Mouse (Mus musculus) megakaryocyte progenitor cell, adult 5-6 weeks (primary cell): Measurements from ENCODE around the gene Hoxc9. TPM values are rescaled to one million over a fixed set of nuclear protein-coding genes. Genes with fewer than 3 reads are reported as not detected.
A peak's percentile ranks its signal among the peaks of the same experiment; 100 is the strongest.

ENCODE experiments used
- ATAC-seq: replicated peaks from 2 replicates; pipeline ENCODE4 v1.8.0; 2016; ENCODE audit warnings: mild to moderate bottlenecking, moderate TSS enrichment, inconsistent platforms; ENCODE audit not compliant: poor library complexity
- total RNA-seq, 2 experiments: library from RNA; stranded (forward) in 1 of 2; stranded (reverse) in 1 of 2; fragments of 157-497, 149-512 nt in 1 of 2; fragments of 200-1000 nt in 1 of 2; gene quantifications; 2 replicates each; pipeline versions ENCODE4 v1.2.3 to v1.2.4; 2015 to 2017

Gene Hoxc9
- total RNA-seq, 2 experiments from 2014 or later, result not detected

DNA sequence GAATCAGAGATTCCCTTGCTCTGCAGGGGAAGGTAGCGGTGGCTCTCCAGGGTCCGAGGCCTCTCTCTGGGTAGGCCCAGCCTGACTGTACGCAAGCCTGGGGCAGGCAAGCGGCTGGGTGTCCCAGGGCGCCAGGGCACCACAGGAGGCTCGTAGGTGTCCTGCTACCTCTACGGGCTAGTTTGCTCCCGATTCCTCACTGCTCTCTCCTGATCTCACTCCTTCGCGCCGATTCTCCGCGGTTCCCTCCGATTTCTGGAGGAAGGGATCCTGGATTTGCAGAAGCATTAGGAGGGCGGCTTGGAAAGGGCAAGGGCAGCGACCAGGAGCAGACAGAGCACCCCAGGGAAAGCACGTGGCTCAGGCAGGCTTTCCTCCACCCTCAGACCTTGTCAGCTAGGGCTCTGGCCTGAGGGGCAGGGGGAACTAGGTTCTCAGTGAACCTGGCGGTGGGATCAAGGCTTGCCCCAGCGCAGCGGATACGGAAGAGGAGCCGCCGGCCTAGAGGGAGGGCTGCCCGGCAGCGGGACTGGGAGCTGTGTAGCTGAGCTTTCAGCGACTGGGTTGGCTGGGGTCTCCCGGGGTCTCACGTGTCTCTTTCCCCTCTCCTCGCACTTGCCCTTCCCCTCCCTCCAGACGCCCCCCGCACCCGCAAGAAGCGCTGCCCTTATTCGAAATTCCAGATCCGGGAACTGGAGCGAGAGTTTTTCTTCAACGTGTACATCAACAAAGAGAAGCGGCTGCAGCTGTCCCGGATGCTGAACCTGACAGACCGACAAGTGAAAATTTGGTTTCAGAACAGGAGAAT lies 20.2 kb upstream of the Hoxc9 start:
- no peak for ATAC-seq

DNA sequence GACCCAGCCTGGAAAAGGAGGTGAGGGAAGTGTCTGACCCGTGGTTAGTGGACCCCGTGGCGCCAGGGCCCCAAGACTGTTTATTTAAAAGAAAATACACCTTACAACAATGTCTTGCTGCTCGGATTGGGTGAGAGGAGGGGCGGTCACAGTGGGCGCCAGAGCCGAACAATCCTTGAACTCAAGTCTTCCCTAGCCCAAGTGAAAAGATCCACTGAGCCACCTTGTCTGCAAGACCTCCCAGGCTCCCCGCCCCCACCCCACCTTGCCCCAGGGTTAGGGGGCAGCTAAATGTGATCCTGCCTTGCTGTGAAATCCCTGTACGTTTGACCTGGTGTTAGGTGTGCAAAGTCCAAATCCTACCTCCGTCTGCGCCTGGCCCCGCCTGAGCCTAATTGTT lies 19.3 kb upstream of the Hoxc9 start:
- no peak for ATAC-seq

DNA sequence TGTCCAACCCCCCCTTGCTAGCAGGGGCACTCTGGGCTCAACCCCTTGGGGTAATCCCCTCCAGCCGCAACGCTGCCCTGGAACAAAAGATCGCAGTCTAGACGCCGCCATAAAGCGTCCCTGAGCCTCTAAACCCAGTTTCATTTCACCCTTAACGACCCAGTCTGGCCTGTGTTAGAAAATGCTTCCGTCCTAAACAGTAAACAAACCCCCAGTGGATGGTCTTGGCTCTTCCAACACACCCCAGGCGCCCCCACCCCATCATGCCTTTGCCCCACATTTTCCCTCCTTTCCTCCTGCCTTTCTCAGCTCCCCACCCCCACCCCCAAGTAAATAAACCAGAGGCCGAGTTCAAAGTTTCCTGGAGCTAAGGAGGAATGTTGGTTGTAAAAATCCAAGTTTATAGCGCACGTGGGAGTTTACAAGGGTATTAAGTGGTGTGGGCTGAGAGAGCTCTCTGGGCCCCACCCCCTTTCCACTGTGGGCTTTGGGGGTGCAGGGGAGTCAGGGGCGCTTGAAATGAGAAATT lies 16.5 kb upstream of the Hoxc9 start:
- no peak for ATAC-seq

DNA sequence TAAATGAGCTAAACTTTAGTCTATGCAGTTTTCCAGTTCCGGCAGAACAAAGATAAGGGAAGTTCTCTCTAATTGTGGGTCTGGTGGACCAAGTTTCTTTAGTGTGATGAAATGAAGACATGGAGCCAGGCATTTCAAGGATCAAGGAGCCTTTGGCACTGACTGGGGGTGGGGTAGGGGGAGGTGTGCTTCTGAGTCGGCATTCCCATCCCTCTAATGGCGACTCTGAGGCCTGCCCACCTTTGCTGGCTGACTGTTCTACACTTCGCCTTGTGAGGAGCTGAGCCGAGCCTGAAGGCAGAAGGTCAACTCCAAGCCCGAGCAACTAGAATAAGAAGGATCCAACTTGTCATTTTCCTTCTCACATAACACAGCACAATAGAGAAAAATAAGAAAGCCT lies 14.5 kb upstream of the Hoxc9 start:
- ATAC-seq, result no peak

DNA sequence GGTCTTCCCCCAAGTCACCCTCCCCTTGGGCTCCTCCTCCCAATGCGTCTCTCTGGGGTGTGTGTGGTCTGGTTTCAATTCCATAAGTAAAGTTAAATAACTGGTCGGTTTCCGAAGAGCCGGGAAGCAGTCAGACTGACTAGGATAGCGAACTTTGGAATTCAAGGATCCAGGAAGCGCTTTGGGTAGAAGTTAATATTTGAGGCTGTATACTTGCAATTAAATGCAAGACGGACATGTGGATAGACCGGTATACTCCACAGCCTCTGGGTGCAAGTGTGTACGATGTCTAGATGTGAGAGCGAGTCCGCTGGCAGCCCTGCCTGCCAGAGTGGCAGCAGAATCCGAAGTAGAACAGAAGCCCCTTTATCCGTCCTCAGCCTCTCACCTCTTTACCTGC lies 13.7 kb upstream of the Hoxc9 start:
- no peak for ATAC-seq

DNA sequence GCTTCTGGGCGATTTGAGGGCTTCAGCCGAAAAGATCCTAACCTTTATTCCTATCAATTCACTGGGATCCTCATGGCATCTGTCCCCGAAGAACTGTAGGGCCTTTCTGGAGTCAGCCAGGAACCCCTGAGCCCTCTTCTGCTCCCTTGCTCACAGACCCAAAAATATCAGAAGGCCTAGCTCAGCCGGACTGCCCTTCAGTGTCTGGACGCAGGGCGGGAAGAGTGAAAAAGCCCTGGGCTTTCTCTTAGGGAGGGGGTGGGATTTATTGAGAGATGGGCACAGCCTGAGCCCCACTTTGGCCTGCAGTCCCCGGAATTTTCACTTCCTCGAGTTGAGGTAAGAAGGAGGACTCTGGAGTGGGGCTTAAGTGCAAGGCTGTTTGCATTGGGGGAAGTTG lies 13.0 kb upstream of the Hoxc9 start:
- ATAC-seq, result no peak

DNA sequence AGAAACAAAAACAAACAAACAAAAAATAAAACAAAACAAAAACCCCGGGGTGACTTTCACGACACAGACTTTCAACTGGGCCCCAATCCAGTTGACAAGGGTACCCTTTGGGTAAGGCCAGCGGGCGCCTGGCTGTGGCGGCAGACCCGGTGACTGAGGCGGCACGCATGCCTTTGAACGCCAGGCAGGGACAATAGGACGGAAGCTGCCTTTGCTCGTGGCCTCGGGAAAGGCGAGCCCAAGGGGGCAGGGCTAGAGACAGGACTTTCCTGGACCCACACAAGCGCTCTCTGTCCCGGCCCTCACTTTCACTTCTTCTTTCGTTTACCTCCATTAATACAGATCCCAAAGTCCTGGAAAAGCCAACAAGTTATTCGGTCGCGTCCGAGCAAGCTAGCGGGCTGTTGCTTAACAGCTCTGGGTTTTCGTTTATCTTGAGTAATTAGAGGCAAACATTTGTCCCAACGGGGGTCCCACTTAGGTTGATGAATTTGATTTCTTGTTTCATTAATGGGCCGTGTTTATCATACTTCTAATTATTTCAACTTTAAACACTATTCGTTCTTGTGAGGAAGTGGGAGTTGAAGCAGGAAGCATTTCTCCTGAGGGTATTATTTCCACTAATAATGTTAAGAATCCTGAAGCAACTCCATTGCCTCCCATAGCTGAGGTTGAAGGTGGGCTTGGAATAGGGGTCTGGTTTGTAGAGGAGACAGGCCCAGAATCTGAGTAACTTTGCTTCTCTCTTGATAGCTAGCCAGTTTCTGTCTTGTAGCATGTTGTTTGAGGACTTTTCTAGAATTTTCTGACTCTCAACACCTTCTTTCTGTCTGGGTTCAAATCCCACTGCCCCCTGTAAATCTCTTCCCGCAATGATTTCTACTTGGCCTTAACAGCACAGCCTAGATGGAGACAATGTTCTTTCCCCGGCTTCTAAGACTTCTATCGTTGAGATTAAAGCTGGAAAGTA lies 12.3 kb upstream of the Hoxc9 start:
- 0 out of 2 replicates have a peak, but pooled peaks have one; percentile 37 for ATAC-seq

DNA sequence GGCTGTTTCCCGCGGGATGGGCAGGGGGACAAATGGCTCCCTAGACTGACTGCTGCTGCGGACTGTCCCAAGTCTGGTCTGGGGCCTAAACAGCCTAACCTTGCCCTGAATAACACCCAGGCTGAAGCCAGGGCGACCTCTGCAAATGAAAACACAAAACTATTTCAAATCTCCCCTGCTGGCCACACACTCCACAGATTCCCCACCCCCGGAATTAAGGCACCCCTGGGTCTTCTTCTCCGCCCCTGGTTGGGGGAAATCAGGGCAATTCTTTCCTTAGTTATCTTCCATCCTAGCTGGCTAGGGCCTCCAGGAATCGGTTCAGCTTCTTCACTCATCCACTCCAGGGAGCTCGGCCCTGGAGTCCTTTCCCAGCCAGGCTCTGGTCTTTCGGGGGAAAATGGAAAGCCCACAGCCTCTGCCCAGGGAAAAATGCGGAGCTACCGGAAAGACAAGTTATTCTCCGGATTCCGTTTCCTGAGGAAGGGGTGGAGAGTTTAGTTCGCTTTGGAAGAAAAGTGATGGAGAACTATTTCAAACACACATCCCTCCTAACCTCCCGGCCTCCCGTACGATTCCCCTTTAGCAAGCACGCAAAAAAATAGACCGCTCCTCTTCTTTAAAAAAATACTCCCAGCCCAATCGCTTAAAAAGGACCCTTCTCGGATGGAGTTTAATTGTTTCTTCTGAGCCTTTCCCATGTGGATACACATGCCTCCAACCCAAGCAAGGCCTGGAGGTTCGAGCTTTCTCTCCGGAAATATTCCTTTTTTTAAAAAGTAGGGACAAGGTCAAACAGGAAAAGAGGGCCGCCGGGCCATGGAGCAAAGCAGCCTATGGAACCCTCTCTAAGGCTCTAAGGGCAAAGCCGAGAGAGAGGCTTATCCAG lies 11.0 kb upstream of the Hoxc9 start:
- no peak for ATAC-seq

DNA sequence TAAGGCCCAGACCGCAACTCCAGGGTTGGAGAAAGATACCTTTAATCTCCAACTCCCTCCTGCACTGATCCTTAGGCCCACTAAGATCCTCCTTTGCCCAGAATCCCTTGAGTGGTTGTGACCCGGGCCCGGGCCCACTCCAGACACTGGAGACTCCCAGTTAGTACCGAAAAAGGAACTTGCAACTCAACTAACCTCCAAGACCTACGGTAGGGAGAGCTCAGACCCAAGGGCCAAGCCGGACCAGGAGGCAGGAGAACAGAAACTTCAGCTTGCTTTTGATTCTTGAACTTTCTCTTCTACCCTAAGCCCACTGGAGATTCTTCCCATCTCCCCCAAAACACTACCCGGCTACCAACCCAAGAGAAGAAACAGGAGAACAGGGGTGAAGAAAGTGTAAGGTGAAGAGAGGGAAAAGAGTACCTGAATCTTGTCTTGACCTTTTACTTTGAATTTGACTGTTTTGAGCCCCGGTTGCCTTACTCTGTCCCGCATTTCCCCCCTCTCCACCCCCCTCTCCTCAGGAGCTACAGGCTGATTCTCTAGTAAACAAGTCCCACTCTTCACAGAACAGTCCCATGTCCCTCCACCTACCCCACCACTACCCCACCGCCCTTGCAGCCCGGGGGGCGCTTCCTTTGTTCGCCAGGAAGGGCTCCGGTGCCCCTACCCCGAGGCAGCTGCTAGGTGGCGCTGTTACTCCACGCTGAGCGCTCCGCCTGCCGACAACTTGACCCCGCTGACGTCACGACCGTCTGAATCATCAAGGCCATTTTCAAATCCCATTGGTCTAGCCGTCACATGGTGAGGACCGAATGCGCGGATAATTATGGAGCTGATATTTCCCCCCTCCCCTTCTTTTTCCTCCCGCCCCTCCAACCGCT lies 10.1 kb upstream of the Hoxc9 start:
- ATAC-seq, result peak; percentile 89

DNA sequence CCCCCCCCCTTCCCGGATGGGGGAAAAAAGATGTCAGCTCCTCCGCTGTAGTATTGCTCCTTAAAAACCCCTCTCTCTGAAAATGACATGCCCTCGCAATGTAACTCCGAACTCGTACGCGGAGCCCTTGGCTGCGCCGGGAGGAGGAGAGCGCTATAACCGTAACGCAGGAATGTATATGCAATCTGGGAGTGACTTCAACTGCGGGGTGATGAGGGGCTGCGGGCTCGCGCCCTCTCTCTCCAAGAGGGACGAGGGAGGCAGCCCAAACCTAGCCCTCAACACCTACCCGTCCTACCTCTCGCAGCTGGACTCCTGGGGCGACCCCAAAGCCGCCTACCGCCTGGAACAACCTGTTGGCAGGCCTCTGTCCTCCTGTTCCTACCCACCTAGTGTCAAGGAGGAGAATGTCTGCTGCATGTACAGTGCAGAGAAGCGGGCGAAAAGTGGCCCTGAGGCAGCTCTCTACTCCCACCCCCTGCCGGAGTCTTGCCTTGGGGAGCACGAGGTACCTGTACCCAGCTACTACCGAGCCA lies 9.4 kb upstream of the Hoxc9 start, which contains the start of gene Hoxc10:
Gene Hoxc10 (plus strand): TSS at position 21 of the 536 bp plus-strand sequence.
- no peak for ATAC-seq

DNA sequence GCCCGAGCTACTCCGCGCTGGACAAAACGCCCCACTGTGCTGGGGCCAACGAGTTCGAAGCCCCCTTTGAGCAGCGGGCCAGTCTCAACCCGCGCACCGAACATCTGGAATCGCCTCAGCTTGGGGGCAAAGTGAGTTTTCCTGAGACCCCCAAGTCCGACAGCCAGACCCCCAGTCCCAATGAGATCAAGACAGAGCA lies 9.0 kb upstream of the Hoxc9 start, which contains the start of gene Hoxc5:
Gene Hoxc5 (plus strand): TSS at position 132 of the 199 bp plus-strand sequence.
- no peak for ATAC-seq

DNA sequence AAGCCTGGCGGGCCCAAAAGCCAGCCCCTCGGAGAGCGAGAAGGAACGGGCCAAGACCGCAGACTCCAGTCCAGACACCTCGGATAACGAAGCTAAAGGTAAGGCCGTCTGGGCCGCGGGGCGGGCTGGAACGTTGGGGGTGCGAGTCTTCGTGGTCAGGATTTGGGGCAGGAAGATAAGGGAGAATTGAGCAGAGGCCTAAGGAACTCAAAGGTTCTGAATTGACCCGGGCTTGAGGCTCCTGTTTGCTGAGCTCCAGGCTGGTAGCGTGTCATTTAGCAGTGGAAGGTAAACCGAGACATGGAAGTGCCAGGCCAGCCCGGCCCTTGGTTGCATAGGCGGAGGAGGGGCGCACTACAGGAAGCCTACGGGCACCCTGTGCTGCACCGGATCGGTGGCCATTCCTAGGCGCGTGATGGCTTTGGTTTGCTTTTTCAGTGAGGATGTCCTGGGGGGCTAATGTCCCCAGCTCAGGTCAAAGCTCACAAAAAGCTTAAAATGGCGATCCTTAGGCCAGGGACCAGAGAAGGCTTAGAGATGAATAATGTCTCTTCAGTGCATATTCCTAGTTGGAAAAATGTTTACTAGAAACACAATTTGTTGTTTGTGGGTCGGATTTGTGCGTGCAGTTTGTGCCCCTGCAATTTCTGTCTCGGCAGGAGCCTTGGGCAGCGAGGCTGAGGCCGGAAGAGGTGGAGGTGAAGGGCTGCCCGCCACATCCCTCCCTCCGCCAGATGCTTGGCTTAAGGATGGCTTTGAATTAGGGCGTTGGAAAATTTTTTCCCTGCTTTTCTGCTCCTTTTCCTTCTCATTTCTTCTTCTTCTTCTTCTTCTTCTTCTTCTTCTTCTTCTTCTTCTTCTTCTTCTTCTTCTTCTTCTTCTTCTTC lies 8.5 kb upstream of the Hoxc9 start:
- no peak for ATAC-seq

DNA sequence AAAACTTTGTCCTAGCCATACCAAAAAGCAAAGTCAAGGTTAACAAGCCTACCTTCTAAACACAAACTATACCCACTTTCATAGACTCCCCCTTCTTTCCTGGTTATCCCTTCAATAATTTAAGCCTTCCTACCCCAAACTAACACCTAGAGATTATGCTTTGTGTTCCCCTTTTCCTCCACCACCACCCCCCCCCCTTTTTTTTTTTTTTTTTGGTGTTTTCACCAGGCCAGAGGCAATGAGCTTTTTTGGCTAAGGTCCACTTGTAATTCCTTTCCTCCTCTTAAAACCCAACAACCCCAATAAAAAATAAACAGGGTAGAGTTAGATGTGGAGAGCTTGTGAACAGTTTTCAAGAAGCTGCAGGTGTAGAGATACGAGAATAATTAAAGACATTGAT lies 6.9 kb upstream of the Hoxc9 start:
- no peak for ATAC-seq

DNA sequence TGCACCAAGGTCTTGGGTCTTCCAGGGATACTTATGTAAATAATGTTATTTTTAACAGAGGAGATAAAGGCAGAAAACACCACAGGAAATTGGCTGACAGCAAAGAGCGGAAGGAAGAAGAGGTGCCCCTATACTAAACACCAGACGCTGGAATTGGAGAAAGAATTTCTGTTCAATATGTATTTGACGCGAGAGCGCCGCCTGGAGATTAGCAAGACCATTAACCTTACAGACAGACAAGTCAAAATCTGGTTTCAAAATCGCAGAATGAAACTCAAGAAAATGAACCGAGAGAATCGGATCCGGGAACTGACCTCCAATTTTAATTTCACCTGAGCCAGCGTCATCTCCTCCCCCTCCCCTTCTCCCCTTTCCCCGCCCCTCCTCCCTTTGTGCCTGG lies 5.5 kb upstream of the Hoxc9 start:
- no peak for ATAC-seq

DNA sequence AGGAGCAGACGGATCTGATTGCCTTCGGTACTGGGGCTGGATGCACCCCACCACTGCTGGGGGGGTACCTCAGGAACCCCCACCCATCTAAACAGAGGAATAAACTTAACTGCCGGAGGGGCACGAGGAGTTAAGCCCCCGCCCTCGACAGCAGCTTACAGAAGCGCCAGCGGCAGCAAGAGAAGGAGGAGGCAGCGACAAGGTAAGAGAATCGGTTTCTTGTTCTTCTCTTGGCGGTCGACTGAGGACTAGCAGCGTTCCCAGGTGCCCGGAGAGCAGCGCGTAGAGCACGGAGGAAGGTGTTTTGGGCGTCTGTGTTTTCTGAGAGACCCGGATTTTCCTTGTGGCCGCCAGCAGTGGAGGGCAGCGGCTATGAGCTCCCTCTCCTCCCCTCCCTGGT lies 4.0 kb upstream of the Hoxc9 start:
- ATAC-seq, result no peak

DNA sequence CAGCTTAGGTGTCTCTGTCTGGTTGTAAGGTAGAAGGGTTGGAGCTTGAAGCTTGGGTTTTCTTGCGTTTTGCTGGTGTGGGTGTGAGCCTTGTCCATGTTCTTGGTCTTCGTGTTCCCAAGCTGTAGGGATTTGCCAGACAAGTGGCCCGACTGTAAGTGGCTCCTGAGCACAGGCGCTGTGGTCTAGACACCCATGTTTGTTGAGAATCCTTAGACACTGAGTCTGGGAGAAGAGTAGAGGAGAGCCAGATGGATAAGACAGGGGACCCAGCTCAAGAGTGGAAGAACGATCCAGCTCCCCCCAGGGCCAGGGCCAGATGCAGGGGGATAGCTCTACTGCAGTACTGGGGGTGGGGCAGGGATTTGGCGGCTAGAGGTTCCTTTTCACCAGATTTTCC lies 3.5 kb upstream of the Hoxc9 start:
- no peak for ATAC-seq

DNA sequence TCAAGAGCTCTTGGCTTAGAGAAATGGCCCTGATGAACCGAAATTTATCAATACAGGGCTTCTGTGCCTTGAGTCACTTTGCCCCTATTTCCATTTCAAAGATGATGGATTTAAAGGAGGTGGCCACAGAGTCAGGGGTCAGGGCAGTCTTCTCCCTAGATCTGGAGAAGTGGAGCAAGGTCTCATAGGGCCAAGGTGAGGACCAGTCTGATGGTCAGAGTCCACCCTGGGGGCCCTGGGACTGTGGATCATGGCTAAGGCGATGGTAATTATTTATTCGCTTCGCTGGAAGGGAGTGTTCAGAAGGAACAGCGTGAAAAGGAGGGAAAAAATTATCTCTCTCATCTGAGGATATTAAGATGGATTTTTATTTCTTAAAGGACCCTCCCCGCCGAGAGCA lies 1.2 kb upstream of the Hoxc9 start:
- ATAC-seq, result no peak

DNA sequence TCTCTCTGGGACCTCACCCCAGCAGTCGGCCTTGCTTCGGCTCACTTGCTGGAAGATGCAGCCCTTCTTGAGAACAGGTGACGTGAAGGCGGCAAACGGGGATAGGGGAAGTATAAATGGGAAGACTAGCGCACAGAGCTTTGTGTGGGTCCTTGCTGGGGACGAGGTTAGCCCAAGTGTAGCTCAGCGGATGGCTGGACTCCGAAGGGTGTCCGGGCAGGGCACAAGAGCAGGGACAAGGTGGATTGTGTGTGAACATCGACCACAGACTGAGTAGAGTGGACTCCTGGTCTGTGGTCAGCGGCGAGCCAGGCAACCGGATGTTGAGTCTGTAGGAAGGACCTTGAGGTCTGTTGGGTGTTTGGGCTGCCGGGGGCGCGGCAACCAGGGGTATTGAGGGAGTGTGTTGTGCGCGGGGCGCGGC lies 539 bp upstream of the Hoxc9 start:
- no peak for ATAC-seq
